Mouse (Mus musculus): ENCODE data around the gene Ugt1a9.

Gene Ugt1a9

GRCm38 (mm10) chr1:88235046-88235893, 164.7 kb downstream of the Ugt1a9 start:
- no peak for DNase-seq (ENCODE audit: low spot score in 2 of 2)

GRCm38 (mm10) chr1:88235894-88236415, 165.4 kb downstream of the Ugt1a9 start:
- DNase-seq (ENCODE audit: low spot score in 2 of 2), result no peak

GRCm38 (mm10) chr1:88237311-88237710, 166.7 kb downstream of the Ugt1a9 start:
- no peak for DNase-seq (ENCODE audit: low spot score in 2 of 2)

GRCm38 (mm10) chr1:88238771-88239170, 168.2 kb downstream of the Ugt1a9 start:
- DNase-seq (ENCODE audit: low spot score in 2 of 2), result no peak

- no peak for DNase-seq (ENCODE audit: low spot score in 2 of 2)
These were observed 169.5 kb downstream of the Ugt1a9 start for GRCm38 (mm10) chr1:88240072-88240471.

- DNase-seq (ENCODE audit: low spot score in 2 of 2), result no peak
These were observed 170.0 kb downstream of the Ugt1a9 start for GRCm38 (mm10) chr1:88240579-88240978.

GRCm38 (mm10) chr1:88243861-88244260, 173.3 kb downstream of the Ugt1a9 start:
- no peak for DNase-seq (ENCODE audit: low spot score in 2 of 2)

GRCm38 (mm10) chr1:88245881-88246280, 175.3 kb downstream of the Ugt1a9 start:
- no peak for DNase-seq (ENCODE audit: low spot score in 2 of 2)

GRCm38 (mm10) chr1:88246386-88246785, 175.8 kb downstream of the Ugt1a9 start:
- DNase-seq (ENCODE audit: low spot score in 2 of 2), result no peak

GRCm38 (mm10) chr1:88247660-88248059, 177.1 kb downstream of the Ugt1a9 start:
- DNase-seq (ENCODE audit: low spot score in 2 of 2), result no peak

- DNase-seq (ENCODE audit: low spot score in 2 of 2), result no peak
These were observed 178.1 kb downstream of the Ugt1a9 start for GRCm38 (mm10) chr1:88248658-88249057.

GRCm38 (mm10) chr1:88249596-88249995, 179.0 kb downstream of the Ugt1a9 start:
- DNase-seq (ENCODE audit: low spot score in 2 of 2), result no peak

- no peak for DNase-seq (ENCODE audit: low spot score in 2 of 2)
These were observed 179.4 kb downstream of the Ugt1a9 start for GRCm38 (mm10) chr1:88250023-88250422.

GRCm38 (mm10) chr1:88253106-88253505, 182.5 kb downstream of the Ugt1a9 start:
- no peak for DNase-seq (ENCODE audit: low spot score in 2 of 2)

GRCm38 (mm10) chr1:88253540-88253939, 182.9 kb downstream of the Ugt1a9 start:
- DNase-seq (ENCODE audit: low spot score in 2 of 2), result no peak

GRCm38 (mm10) chr1:88254793-88255465, 184.3 kb downstream of the Ugt1a9 start:
- no peak for DNase-seq (ENCODE audit: low spot score in 2 of 2)

GRCm38 (mm10) chr1:88255466-88255857, 184.9 kb downstream of the Ugt1a9 start:
- DNase-seq (ENCODE audit: low spot score in 2 of 2), result no peak

GRCm38 (mm10) chr1:88255989-88256754, 185.6 kb downstream of the Ugt1a9 start:
- DNase-seq (ENCODE audit: low spot score in 2 of 2), result no peak

GRCm38 (mm10) chr1:88256886-88257663, 186.5 kb downstream of the Ugt1a9 start:
- no peak for DNase-seq (ENCODE audit: low spot score in 2 of 2)

- no peak for DNase-seq (ENCODE audit: low spot score in 2 of 2)
These were observed 187.1 kb downstream of the Ugt1a9 start for GRCm38 (mm10) chr1:88257681-88258080.

- DNase-seq (ENCODE audit: low spot score in 2 of 2), result no peak
These were observed 187.8 kb downstream of the Ugt1a9 start for GRCm38 (mm10) chr1:88258361-88258760.
